Mouse (Mus musculus) E14TG2a.4 (cell line): ENCODE measurements around the gene Fam126b.

Experiments
- CTCF ChIP-seq: conservative IDR thresholded peaks from 2 replicates; pipeline ENCODE4 v1.5.1; 2014; ENCODE audit warnings: low read length
- NANOG ChIP-seq: IDR thresholded peaks from 2 replicates; pipeline ENCODE4 v1.6.1; 2014; ENCODE audit warnings: borderline replicate concordance, low read length, mixed read lengths
- POU5F1 ChIP-seq: IDR thresholded peaks from 2 replicates; pipeline ENCODE4 v1.6.1; 2014; ENCODE audit warnings: low read length, borderline replicate concordance

DNA sequence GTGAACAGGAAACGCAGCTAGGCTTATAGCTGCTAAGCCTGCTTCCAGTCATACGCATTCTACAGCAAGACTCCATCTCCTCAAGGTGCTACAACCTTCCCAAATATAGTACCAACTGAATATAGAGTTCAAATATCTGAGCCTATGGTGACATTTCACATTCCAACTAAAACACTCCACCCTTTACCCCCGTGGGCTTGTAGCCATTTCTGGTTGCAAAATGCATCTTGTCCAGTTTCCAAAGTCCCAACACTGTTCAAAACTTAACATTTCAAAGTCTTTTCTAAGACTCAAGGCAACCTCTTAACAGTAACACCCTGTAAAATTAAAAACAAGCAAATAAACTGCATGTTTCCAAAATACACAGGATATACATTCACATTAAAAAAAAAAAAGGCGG lies 29.0 kb upstream of the Fam126b start:
- TF ChIP-seq CTCF (no peak), NANOG (no peak), POU5F1 (no peak)
